In the genomic region with DNA sequence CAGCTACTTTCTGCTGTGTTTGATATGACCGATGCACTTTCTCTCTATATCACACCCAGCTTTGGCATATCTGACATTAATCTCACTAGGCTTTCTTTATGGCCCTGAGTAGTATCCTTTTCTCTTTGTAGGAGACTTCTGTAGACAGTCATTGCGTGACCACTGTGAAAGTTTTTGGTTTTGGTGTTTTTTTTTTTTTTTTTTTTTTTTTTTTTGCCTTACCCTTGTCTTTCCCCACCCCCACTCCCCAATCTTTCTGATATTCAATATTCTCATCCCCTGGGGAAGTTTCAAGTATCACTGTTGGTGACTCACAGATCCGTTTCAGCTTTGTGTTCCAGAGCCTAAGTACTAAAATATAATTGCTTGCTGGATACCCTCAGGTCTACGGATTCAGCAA, we compare ENCODE assay signal across 24 mouse cellular contexts.
"Had no signal": no experiment of that assay in that cellular context is flagged by ENCODE, and none has a peak within 500 bp of the region (broad histone marks: within the 10 kb centered on the region; RNA-seq: fewer than 3 reads in every experiment).

No protein-coding gene starts in this region.

- H3K36me3 ChIP-seq: embryonic facial prominence, embryonic 10.5 days; embryonic facial prominence, embryonic 12.5 days; embryonic facial prominence, embryonic 13.5 days; embryonic facial prominence, embryonic 15.5 days; forebrain, embryonic 10.5 days; forebrain, embryonic 12.5 days; forebrain, embryonic 15.5 days had no signal

- H3K4me1 ChIP-seq: embryonic facial prominence, embryonic 10.5 days; embryonic facial prominence, embryonic 12.5 days; embryonic facial prominence, embryonic 13.5 days; embryonic facial prominence, embryonic 15.5 days; forebrain, embryonic 10.5 days; forebrain, embryonic 12.5 days; forebrain, embryonic 13.5 days; forebrain, embryonic 15.5 days had no signal

- H3K27me3 ChIP-seq: embryonic facial prominence, embryonic 12.5 days; embryonic facial prominence, embryonic 13.5 days; embryonic facial prominence, embryonic 15.5 days; forebrain, embryonic 12.5 days; forebrain, embryonic 13.5 days; forebrain, embryonic 15.5 days had no signal

- H3K4me2 ChIP-seq: embryonic facial prominence, embryonic 12.5 days; embryonic facial prominence, embryonic 13.5 days; embryonic facial prominence, embryonic 15.5 days; forebrain, embryonic 12.5 days; forebrain, embryonic 13.5 days; forebrain, embryonic 15.5 days had no signal

- H3K9me3 ChIP-seq: embryonic facial prominence, embryonic 10.5 days; embryonic facial prominence, embryonic 12.5 days; embryonic facial prominence, embryonic 13.5 days; embryonic facial prominence, embryonic 15.5 days; forebrain, embryonic 10.5 days; forebrain, embryonic 12.5 days; forebrain, embryonic 13.5 days; forebrain, embryonic 15.5 days had no signal

- DNase-seq: cerebellum, adult 9-10 months; cerebellum, adult 9-11 months; cerebellum, postnatal 10 days; cerebellum, postnatal 14 days; cerebellum, postnatal 25 days; cerebellum, postnatal 36 days; embryo, embryonic 11 days; forebrain, postnatal 0 days; gastrocnemius, adult 2 months; gastrocnemius, postnatal 10 days; gastrocnemius, postnatal 14 days; gastrocnemius, postnatal 25 days; gastrocnemius, postnatal 36 days; heart, adult 18-20 months; heart, adult 2 months had no signal

- H3K27ac ChIP-seq: embryonic facial prominence, embryonic 10.5 days; embryonic facial prominence, embryonic 12.5 days; embryonic facial prominence, embryonic 13.5 days; embryonic facial prominence, embryonic 15.5 days; forebrain, embryonic 10.5 days; forebrain, embryonic 12.5 days; forebrain, embryonic 13.5 days; forebrain, embryonic 15.5 days; gastrocnemius, adult 2 months; heart, adult 2 months had no signal

- H3K4me3 ChIP-seq: embryonic facial prominence, embryonic 10.5 days; embryonic facial prominence, embryonic 12.5 days; embryonic facial prominence, embryonic 13.5 days; embryonic facial prominence, embryonic 15.5 days; erythroblast, embryonic 14.5 days; forebrain, embryonic 10.5 days; forebrain, embryonic 12.5 days; forebrain, embryonic 13.5 days; forebrain, embryonic 15.5 days; gastrocnemius, adult 2 months; heart, adult 2 months had no signal

- H3K9ac ChIP-seq: embryonic facial prominence, embryonic 12.5 days; embryonic facial prominence, embryonic 13.5 days; embryonic facial prominence, embryonic 15.5 days; forebrain, embryonic 12.5 days; forebrain, embryonic 13.5 days; forebrain, embryonic 15.5 days; forebrain, postnatal 0 days had no signal
